8 mouse cellular contexts compared by ENCODE assay signal in genomic region chr5:35189113-35189797, GRCm38 (mm10).
A peak's percentile ranks its signal among the peaks of the same experiment; 100 is the strongest.
DNase-seq lines count a peak whose midpoint lies in the region; ATAC-seq and TF ChIP-seq lines count a peak whose summit lies in the region.

No protein-coding gene starts in this region.

- H3K4me1 ChIP-seq in forebrain, postnatal 0 days (ENCODE audit: insufficient read depth): no peaks in the 10 kb centered on the region
- peaks cover 29% of the 10 kb centered on the region for H3K4me1 ChIP-seq in heart, embryonic 16.5 days (ENCODE audit: control insufficient read depth, insufficient read depth, low read length)
- no peaks in the 10 kb centered on the region; the same call in 1 of the 2 replicates for H3K4me1 ChIP-seq in lung, postnatal 0 days (ENCODE audit: insufficient read depth, low read depth, low read length)

- H3K4me3 ChIP-seq in forebrain, postnatal 0 days (ENCODE audit: low read depth, low read length): no peak overlapping the region
- no peak overlapping the region for H3K4me3 ChIP-seq in heart, embryonic 16.5 days (ENCODE audit: low read length)
- no peak overlapping the region for H3K4me3 ChIP-seq in layer of hippocampus, adult 2 months
- no peak overlapping the region for H3K4me3 ChIP-seq in lung, postnatal 0 days (ENCODE audit: low read depth, low read length)

- DNase-seq in urinary bladder, postnatal 25 days (ENCODE audit: low spot score): peak; percentile 11
- DNase-seq in urinary bladder, postnatal 10 days (ENCODE audit: low spot score): no peak
- peak; percentile 77 for DNase-seq in forebrain, postnatal 0 days
- peak; percentile 76 to 81 for DNase-seq in layer of hippocampus, adult 2 months (ENCODE audit: low spot score in 2 of 2)
- DNase-seq in lung, postnatal 0 days (ENCODE audit: low spot score): peak; percentile 82
- peak; percentile 69 for DNase-seq in skeletal muscle tissue, adult 2 months (ENCODE audit: low read depth, low spot score)
- no peak for DNase-seq in thymus, postnatal 10 days (ENCODE audit: low spot score in 2 of 2)

- H3K36me3 ChIP-seq in forebrain, postnatal 0 days (ENCODE audit: insufficient read depth): no peaks in the 10 kb centered on the region
- no peaks in the 10 kb centered on the region for H3K36me3 ChIP-seq in heart, embryonic 16.5 days (ENCODE audit: control insufficient read depth, insufficient read depth)
- no peaks in the 10 kb centered on the region for H3K36me3 ChIP-seq in lung, postnatal 0 days (ENCODE audit: insufficient read depth, low read length)

- H3K9ac ChIP-seq in forebrain, postnatal 0 days: no peak overlapping the region
- H3K9ac ChIP-seq in heart, embryonic 16.5 days (ENCODE audit: low read length): no peak overlapping the region; the same call in 1 of the 2 replicates
- H3K9ac ChIP-seq in lung, postnatal 0 days (replicated peaks; ENCODE audit: low read depth): no peak overlapping the region

- TF ChIP-seq EP300 in lung, postnatal 0 days (IDR thresholded peaks at IDR 0.05): no peak

- TF ChIP-seq CTCF in forebrain, postnatal 0 days (IDR thresholded peaks at IDR 0.05; ENCODE audit: low read depth): no peak
- no peak for TF ChIP-seq CTCF in layer of hippocampus, adult 2 months (conservative IDR thresholded peaks at IDR 0.05)
- no peak for TF ChIP-seq CTCF in lung, postnatal 0 days (IDR thresholded peaks at IDR 0.05)

- H3K27ac ChIP-seq in forebrain, postnatal 0 days (ENCODE audit: low read depth, low read length): no peak overlapping the region
- peak overlapping the region; percentile 64 for H3K27ac ChIP-seq in heart, embryonic 16.5 days (ENCODE audit: low read length)
- peak overlapping the region; percentile 46; the same call in 1 of the 2 replicates for H3K27ac ChIP-seq in layer of hippocampus, adult 2 months
- no peak overlapping the region for H3K27ac ChIP-seq in lung, postnatal 0 days (ENCODE audit: low read length)

- ATAC-seq in forebrain, postnatal 0 days: peak; percentile 89
- peak; percentile 94 for ATAC-seq in heart, embryonic 16.5 days (replicated peaks; ENCODE audit: extremely low read depth, insufficient read depth, low FRiP score)
- ATAC-seq in lung, postnatal 0 days: peak; percentile 86

- no peak overlapping the region for H3K4me2 ChIP-seq in forebrain, postnatal 0 days (ENCODE audit: low read depth)
- no peak overlapping the region for H3K4me2 ChIP-seq in heart, embryonic 16.5 days (ENCODE audit: low read depth, low read length)
- no peak overlapping the region for H3K4me2 ChIP-seq in lung, postnatal 0 days (replicated peaks; ENCODE audit: low read depth, low read length)

- no peaks in the 10 kb centered on the region for H3K9me3 ChIP-seq in forebrain, postnatal 0 days (ENCODE audit: low read length)
- no peaks in the 10 kb centered on the region for H3K9me3 ChIP-seq in heart, embryonic 16.5 days (replicated peaks; ENCODE audit: control insufficient read depth, low read length)
- no peaks in the 10 kb centered on the region for H3K9me3 ChIP-seq in lung, postnatal 0 days (ENCODE audit: low read length)

- 45% methylated on average over 12 of the region's 12 CpGs for WGBS in forebrain, postnatal 0 days
- WGBS in heart, embryonic 16.5 days: 32% methylated on average over 12 of the region's 12 CpGs
- 45% methylated on average over 12 of the region's 12 CpGs for WGBS in lung, postnatal 0 days

- H3K27me3 ChIP-seq in forebrain, postnatal 0 days (ENCODE audit: insufficient read depth, low read length): no peaks in the 10 kb centered on the region
- H3K27me3 ChIP-seq in heart, embryonic 16.5 days (ENCODE audit: control insufficient read depth, insufficient read depth, low read length): 0 out of 2 replicates have a peak, but pooled peaks cover 2% of the 10 kb centered on the region
- H3K27me3 ChIP-seq in lung, postnatal 0 days (replicated peaks; ENCODE audit: insufficient read depth, low read length): no peaks in the 10 kb centered on the region; the same call in 1 of the 2 replicates

Comparison
In these comparisons a context has a peak if more than half of its experiments do, and no peak if none do; other contexts are left out.
1. DNase-seq: peak in urinary bladder, postnatal 25 days (single experiment), forebrain, postnatal 0 days (single experiment), layer of hippocampus, adult 2 months (2 of 2), lung, postnatal 0 days (single experiment) and skeletal muscle tissue, adult 2 months (single experiment); none in urinary bladder, postnatal 10 days (single experiment) and thymus, postnatal 10 days (0 of 2).
2. H3K27ac ChIP-seq: peak in heart, embryonic 16.5 days (single experiment) and layer of hippocampus, adult 2 months (single experiment); none in forebrain, postnatal 0 days (single experiment) and lung, postnatal 0 days (single experiment).
3. Peak in every context shown above with its lines, with median percentiles within 50 percentile points of each other: ATAC-seq.